Mouse (Mus musculus): Measurements from ENCODE around the gene Gm10142.
"Not testable (repeated sequence)": the region's sequence is repeated elsewhere in the genome, so short reads cannot be mapped to it uniquely, and the experiment has no call there.

Gene Gm10142

DNA sequence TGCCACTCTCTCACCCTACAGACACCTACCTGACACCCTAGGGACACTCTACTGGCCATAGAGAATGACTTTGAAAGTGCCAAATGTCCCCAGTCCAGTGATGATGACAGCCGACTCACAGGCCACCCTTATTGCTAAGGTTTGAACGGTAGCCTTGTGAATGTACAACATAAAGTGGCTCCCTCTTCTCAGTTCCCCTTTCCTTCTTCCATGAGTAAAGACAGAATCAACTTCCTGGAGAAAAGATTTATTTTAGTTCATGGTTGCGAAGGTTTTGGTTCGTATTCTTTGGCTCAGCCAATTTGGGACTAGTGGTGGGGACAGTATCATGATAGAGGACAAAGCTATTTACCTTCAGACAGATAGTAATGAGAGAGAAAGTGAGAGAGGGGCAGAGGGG lies 23.3 kb downstream of the Gm10142 start:
- DNase-seq (ENCODE audit: low spot score): no peak

DNA sequence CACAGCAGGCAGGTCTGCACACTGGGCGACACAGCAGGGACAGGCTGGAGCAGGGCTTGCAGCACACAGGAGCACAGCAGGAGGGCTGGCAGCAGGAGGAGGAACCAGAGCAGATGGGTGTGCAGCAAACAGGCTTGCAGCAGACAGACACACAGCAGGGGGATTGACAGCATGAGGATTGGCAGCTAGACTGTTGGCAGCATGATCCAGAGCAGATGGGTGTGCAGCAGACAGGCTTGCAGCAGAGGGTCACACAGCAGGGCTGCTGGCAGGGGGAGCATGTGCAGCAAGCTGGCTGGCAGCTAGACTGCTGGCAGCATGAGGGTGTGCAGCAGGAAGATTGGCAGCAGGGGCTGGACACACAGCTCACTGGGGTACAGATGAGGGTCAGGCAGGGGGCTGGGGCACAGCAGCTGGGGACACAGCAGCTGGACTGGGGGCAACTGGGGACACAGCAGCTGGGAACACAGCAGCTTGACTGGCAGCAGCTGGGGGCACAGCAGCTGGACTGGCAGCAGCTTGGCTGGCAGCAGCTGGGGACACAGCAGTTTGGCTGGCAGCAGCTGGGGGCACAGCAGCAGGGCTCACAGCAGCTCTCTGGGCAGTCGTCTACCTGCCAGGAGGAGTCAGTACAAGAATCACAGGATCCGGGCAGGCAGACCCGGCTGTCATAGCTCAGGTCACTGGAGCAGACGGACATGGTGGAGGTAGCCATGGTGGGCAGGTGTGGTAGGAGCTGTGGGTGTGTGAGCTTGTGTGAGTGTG lies 26.5 kb downstream of the Gm10142 start, which contains the start of gene Gm18596:
Gene Gm18596 (minus strand): TSS at position 715 of the 765 bp plus-strand sequence.
- DNase-seq (ENCODE audit: low spot score): not testable (repeated sequence)

DNA sequence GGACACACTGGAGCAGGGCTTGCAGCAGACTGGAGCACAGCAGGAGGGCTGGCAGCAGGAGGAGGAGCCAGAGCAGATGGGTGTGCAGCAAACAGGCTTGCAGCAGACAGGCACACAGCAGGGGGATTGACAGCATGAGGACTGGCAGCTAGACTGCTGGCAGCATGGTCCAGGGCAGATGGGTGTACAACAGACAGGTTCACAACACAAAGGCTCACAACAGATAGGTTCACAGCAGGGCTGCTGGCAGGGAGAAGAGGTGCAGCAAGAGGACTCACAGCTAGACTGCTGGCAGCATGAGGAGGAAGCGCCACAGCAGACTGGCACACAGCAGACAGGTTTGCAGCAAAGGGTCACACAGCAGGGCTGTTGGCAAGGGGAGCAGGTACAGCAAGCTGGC lies 35.1 kb downstream of the Gm10142 start:
- DNase-seq (ENCODE audit: low spot score): not testable (repeated sequence)

- not testable (repeated sequence) for DNase-seq (ENCODE audit: low spot score)
These were observed 35.6 kb downstream of the Gm10142 start, which contains the start of gene Gm9736 for GRCm38 (mm10) chr10:77751254-77751653. Gm9736 (minus strand) TSS chr10:77751354.

DNA sequence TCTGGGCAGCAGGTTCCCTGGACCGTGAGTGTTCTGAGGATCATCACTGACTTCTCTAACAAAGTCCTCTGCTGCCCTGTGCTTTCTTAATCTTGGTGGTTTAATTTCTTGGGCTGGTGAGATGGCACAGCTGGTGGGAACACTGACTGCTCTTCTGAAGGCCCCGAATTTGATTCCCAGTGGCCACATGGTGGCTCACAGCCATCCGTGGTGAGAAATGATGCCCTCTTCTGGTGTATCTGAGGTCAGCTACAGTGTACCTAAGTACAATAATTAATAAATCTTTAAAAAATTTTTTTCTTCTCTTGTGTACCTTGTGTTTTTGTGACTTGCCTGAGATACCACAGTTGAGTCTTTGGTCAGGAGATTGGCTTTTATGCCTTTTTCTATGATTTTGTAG lies 36.7 kb downstream of the Gm10142 start:
- DNase-seq (ENCODE audit: low spot score): not testable (repeated sequence)

GRCm38 (mm10) chr10:77753448-77753847 lies 37.8 kb downstream of the Gm10142 start:
- no peak for DNase-seq (ENCODE audit: low spot score)

- DNase-seq (ENCODE audit: low spot score): not testable (repeated sequence)
These were observed 44.0 kb downstream of the Gm10142 start, which contains the start of gene Gm3233 for GRCm38 (mm10) chr10:77759582-77759981. Gm3233 (minus strand) TSS chr10:77759682.

Measured in layer of hippocampus, adult 9-10 months (tissue).